Mouse (Mus musculus) heart, embryonic 10.5 days (tissue): ENCODE data around the gene Slc22a15. TPM values are rescaled to one million over a fixed set of nuclear protein-coding genes. Genes with fewer than 3 reads are reported as not detected.

ENCODE experiments used
- DNase-seq: peaks from one replicate; pipeline ENCODE4 v3.0.0-alpha.2; 2017; ENCODE audit warnings: low spot score
- H3K27ac ChIP-seq: fragments of 300-500 bp; sonication (generic); 2 replicates; pipeline ENCODE4 v1.5.1; 2016; ENCODE audit warnings: mild to moderate bottlenecking
- H3K27me3 ChIP-seq: fragments of 300-500 bp; sonication (generic); 2 replicates; pipeline ENCODE4 v1.6.1; 2016; ENCODE audit warnings: mild to moderate bottlenecking; ENCODE audit not compliant: poor library complexity, insufficient read depth, severe bottlenecking
- H3K36me3 ChIP-seq: fragments of 300-500 bp; sonication (generic); 2 replicates; pipeline ENCODE4 v1.6.1; 2016; ENCODE audit warnings: mild to moderate bottlenecking, moderate library complexity
- H3K4me1 ChIP-seq: fragments of 300-500 bp; sonication (generic); 2 replicates; pipeline ENCODE4 v1.6.1; 2016; ENCODE audit warnings: mild to moderate bottlenecking
- H3K4me3 ChIP-seq: fragments of 300-500 bp; sonication (generic); 2 replicates; pipeline ENCODE4 v1.5.1; 2016; ENCODE audit warnings: mild to moderate bottlenecking, moderate library complexity
- H3K9me3 ChIP-seq: fragments of 300-500 bp; sonication (generic); 2 replicates; pipeline ENCODE4 v1.6.1; 2016; ENCODE audit warnings: mild to moderate bottlenecking, moderate library complexity
- WGBS: fragments of 180-500 bp; shearing (Covaris S2); methylation state at CpG from one replicate; pipeline ENCODE4 v1.1.7; 2016; 5-methylcytosine and 5-hydroxymethylcytosine counted together
- polyA plus RNA-seq: library from polyadenylated mRNA; unstranded; fragments of >200 nt; fragmentation: Nextera tagmentation; extraction: Ambion mirVana; gene quantifications from 2 replicates; pipeline ENCODE4 v1.2.1, GENCODE M21; 2016

The Slc22a15 gene
- polyA plus RNA-seq, 1 experiment from 2014 or later, result 4.1 TPM

GRCm38 (mm10) chr3:101814790-101815189 lies 109.5 kb downstream of the Slc22a15 start:
- 78% methylated on average over 9 of the region's 9 CpGs for WGBS
- Histone ChIP-seq H3K27me3 (no peaks in the 10 kb centered on the region), H3K27ac (no peak overlapping the region)

GRCm38 (mm10) chr3:101812341-101812962 lies 111.8 kb downstream of the Slc22a15 start:
- Histone ChIP-seq H3K4me1 (peaks cover 18% of the 10 kb centered on the region), H3K27me3 (no peaks in the 10 kb centered on the region), H3K9me3 (no peaks in the 10 kb centered on the region), H3K36me3 (no peaks in the 10 kb centered on the region), H3K4me3 (no peak overlapping the region), H3K27ac (0 out of 2 replicates have a peak overlapping the region, but pooled peaks have one; percentile 4)
- whole genome bisulfite sequencing, result 68% methylated on average over 10 of the region's 10 CpGs
- DNase-seq, result no peak

More at GRCm38 (mm10) chr3:101814790-101815189, 109.5 kb downstream of the Slc22a15 start:
- Histone ChIP-seq H3K9me3 (no peaks in the 10 kb centered on the region), H3K4me1 (peaks cover 9% of the 10 kb centered on the region), H3K36me3 (no peaks in the 10 kb centered on the region), H3K4me3 (no peak overlapping the region)
- no peak for DNase-seq

- Histone ChIP-seq H3K27me3 (no peaks in the 10 kb centered on the region), H3K27ac (0 out of 2 replicates have a peak overlapping the region, but pooled peaks have one; percentile 4), H3K4me1 (peaks cover 24% of the 10 kb centered on the region), H3K9me3 (no peaks in the 10 kb centered on the region), H3K36me3 (no peaks in the 10 kb centered on the region), H3K4me3 (no peak overlapping the region)
- 68% methylated on average over 4 of the region's 4 CpGs for WGBS
- DNase-seq, result no peak
Observed at GRCm38 (mm10) chr3:101811931-101812330, 112.3 kb downstream of the Slc22a15 start.

GRCm38 (mm10) chr3:101807646-101808045 lies 116.6 kb downstream of the Slc22a15 start:
- WGBS, result 52% methylated on average over 6 of the region's 6 CpGs
- H3K4me1 ChIP-seq, result peaks cover 62% of the 10 kb centered on the region
- no peak for DNase-seq
- no peaks in the 10 kb centered on the region for H3K36me3 ChIP-seq
- no peaks in the 10 kb centered on the region for H3K27me3 ChIP-seq
- H3K4me3 ChIP-seq, result no peak overlapping the region
- no peak overlapping the region for H3K27ac ChIP-seq
- no peaks in the 10 kb centered on the region for H3K9me3 ChIP-seq

- Histone ChIP-seq H3K27ac (peak overlapping the region; percentile 89), H3K36me3 (no peaks in the 10 kb centered on the region), H3K9me3 (no peaks in the 10 kb centered on the region), H3K27me3 (no peaks in the 10 kb centered on the region), H3K4me1 (peaks cover 62% of the 10 kb centered on the region), H3K4me3 (no peak overlapping the region)
- DNase-seq, result no peak
- WGBS, result 55% methylated on average over 4 of the region's 4 CpGs
Observed at GRCm38 (mm10) chr3:101806941-101807340, 117.3 kb downstream of the Slc22a15 start.

GRCm38 (mm10) chr3:101806149-101806548 lies 118.1 kb downstream of the Slc22a15 start:
- 5% methylated on average over 16 of the region's 16 CpGs for WGBS
- Histone ChIP-seq H3K4me1 (peaks cover 68% of the 10 kb centered on the region), H3K27ac (peak overlapping the region; percentile 89), H3K27me3 (no peaks in the 10 kb centered on the region), H3K9me3 (no peaks in the 10 kb centered on the region), H3K36me3 (no peaks in the 10 kb centered on the region), H3K4me3 (peak overlapping the region; percentile 29; the same call in 1 of the 2 replicates)
- peak; percentile 96 for DNase-seq

Other genes with a start within 250 kb of the Slc22a15 start
- 0.40 and 0.57 TPM in 2 replicates for gene Mab21l3, start 75.5 kb downstream of the Slc22a15 start, polyA plus RNA-seq
- gene Nhlh2, start 85.6 kb upstream of the Slc22a15 start, polyA plus RNA-seq, result 0.27 and 0.57 TPM in 2 replicates
- 5.6 and 19.8 TPM in 2 replicates for gene Casq2, start 162.0 kb upstream of the Slc22a15 start, polyA plus RNA-seq